Mouse (Mus musculus) hindbrain, embryonic 13.5 days (tissue): Measurements from ENCODE around the gene Mapk7. TPM values are rescaled to one million over a fixed set of nuclear protein-coding genes. Genes with fewer than 3 reads are reported as not detected.

Source experiments
- ATAC-seq: fragments of 200-750 bp; cut with Nextera tagmentation; 2 replicates; pipeline ENCODE4 v1.8.0; 2017; ENCODE audit warnings: moderate TSS enrichment; ENCODE audit not compliant: low FRiP score
- H3K27ac ChIP-seq: fragments of 300-500 bp; sonication (generic); 2 replicates; pipeline ENCODE4 v1.5.1; 2015; ENCODE audit warnings: inconsistent platforms, mild to moderate bottlenecking, moderate library complexity
- H3K27me3 ChIP-seq: fragments of 300-500 bp; sonication (generic); 2 replicates; pipeline ENCODE4 v1.6.1; 2015; ENCODE audit warnings: mild to moderate bottlenecking, inconsistent platforms
- H3K36me3 ChIP-seq: fragments of 300-500 bp; sonication (generic); 2 replicates; pipeline ENCODE4 v1.6.1; 2015; ENCODE audit warnings: mild to moderate bottlenecking, inconsistent platforms
- H3K4me1 ChIP-seq: fragments of 300-500 bp; sonication (generic); replicated peaks from 2 replicates; pipeline ENCODE4 v1.6.1; 2015; ENCODE audit warnings: inconsistent platforms
- H3K4me2 ChIP-seq: fragments of 300-500 bp; sonication (generic); 2 replicates; pipeline ENCODE4 v1.6.1; 2015; ENCODE audit warnings: inconsistent platforms, mild to moderate bottlenecking, moderate library complexity
- H3K4me3 ChIP-seq: fragments of 300-500 bp; sonication (generic); 2 replicates; pipeline ENCODE4 v1.5.1; 2015; ENCODE audit warnings: mild to moderate bottlenecking, inconsistent platforms
- H3K9ac ChIP-seq: fragments of 300-500 bp; sonication (generic); 2 replicates; pipeline ENCODE4 v1.6.1; 2015; ENCODE audit warnings: mild to moderate bottlenecking, inconsistent platforms
- H3K9me3 ChIP-seq: fragments of 300-500 bp; sonication (generic); 2 replicates; pipeline ENCODE4 v1.6.1; 2016; ENCODE audit warnings: inconsistent platforms
- WGBS: fragments of 180-500 bp; shearing (Covaris S2); methylation state at CpG from one replicate; pipeline ENCODE4 v1.1.7; 2015; 5-methylcytosine and 5-hydroxymethylcytosine counted together
- polyA plus RNA-seq: library from polyadenylated mRNA; unstranded; fragments of >200 nt; fragmentation: Nextera tagmentation; extraction: Ambion mirVana; gene quantifications from 2 replicates; pipeline ENCODE4 v1.2.1, GENCODE M21; 2015

The Mapk7 gene
- polyA plus RNA-seq, 1 experiment from 2014 or later, result 78.3 TPM

DNA sequence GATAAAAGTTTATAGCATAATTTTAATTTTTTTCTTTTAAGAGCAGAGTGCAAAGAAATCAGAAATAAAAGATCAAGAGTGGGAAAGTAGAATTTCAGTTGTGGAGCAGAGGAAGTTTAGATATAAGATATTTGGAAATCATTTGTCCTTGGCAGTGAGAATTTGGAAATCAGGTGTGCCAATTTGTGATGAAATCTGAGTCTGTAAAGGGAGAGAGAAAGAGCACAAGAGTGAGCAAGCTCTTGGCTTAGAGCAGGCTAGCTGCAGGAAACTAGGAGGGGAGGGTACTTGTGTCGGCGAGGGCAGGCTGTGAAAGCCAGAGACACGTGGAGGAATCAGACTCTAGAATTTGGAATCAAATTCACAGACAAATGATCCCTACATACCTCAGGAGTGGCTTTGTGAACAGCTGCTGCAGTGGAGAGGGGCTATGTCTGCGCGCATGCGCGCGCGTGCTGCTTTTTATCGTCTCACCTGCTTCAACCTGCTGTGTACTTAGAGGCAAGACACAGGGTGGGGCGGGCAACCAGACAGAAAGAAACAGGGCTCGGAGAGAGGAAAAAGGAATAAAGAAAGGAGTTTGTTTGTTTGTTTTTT lies 17.3 kb downstream of the Mapk7 start:
- 55% methylated on average over 12 of the region's 12 CpGs for WGBS
- peak overlapping the region; percentile 42 for H3K4me2 ChIP-seq
- ATAC-seq, result no peak
- peak overlapping the region; percentile 35; the same call in 1 of the 2 replicates for H3K9ac ChIP-seq
- H3K27ac ChIP-seq, result peak overlapping the region; percentile 30; the same call in 1 of the 2 replicates
- no peaks in the 10 kb centered on the region for H3K9me3 ChIP-seq
- no peaks in the 10 kb centered on the region for H3K36me3 ChIP-seq
- H3K27me3 ChIP-seq, result no peaks in the 10 kb centered on the region
- peak overlapping the region; percentile 14; the same call in 1 of the 2 replicates for H3K4me3 ChIP-seq
- peaks cover 16% of the 10 kb centered on the region for H3K4me1 ChIP-seq

DNA sequence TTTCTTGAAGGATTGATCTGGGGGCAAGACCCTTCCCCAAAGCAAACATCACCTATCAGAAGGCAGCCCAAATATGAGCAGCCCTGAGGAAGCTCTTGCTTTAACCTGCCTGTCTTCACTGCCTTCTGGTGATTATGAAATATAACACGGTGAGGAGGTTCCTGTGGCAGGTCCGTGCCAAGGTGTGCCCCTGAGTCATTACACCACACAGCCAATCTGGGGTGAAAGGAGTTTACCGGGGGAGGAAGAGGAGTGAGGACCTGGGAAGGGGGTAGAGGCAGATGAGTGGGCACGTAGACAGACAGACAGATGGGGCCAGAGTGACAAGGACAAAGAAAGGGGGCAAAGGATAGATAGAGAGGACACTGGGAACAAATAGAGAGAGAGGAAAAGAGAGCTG lies 20.6 kb downstream of the Mapk7 start:
- no peaks in the 10 kb centered on the region for H3K27me3 ChIP-seq
- H3K4me2 ChIP-seq, result no peak overlapping the region
- no peak for ATAC-seq
- no peaks in the 10 kb centered on the region for H3K36me3 ChIP-seq
- no peak overlapping the region for H3K4me3 ChIP-seq
- H3K4me1 ChIP-seq, result peaks cover 14% of the 10 kb centered on the region
- no peaks in the 10 kb centered on the region for H3K9me3 ChIP-seq
- no peak overlapping the region for H3K27ac ChIP-seq
- H3K9ac ChIP-seq, result 0 out of 2 replicates have a peak overlapping the region, but pooled peaks have one; percentile 24
- WGBS, result 74% methylated on average over 4 of the region's 4 CpGs

GRCm38 (mm10) chr11:61470880-61471279 lies 23.3 kb downstream of the Mapk7 start:
- ATAC-seq, result no peak
- Histone ChIP-seq H3K9ac (no peak overlapping the region), H3K4me2 (no peak overlapping the region), H3K27ac (no peak overlapping the region), H3K27me3 (no peaks in the 10 kb centered on the region), H3K4me1 (no peaks in the 10 kb centered on the region), H3K4me3 (no peak overlapping the region), H3K36me3 (no peaks in the 10 kb centered on the region), H3K9me3 (no peaks in the 10 kb centered on the region)

- Histone ChIP-seq H3K9ac (no peak overlapping the region), H3K36me3 (no peaks in the 10 kb centered on the region), H3K4me1 (no peaks in the 10 kb centered on the region), H3K4me3 (no peak overlapping the region), H3K27me3 (no peaks in the 10 kb centered on the region), H3K9me3 (no peaks in the 10 kb centered on the region), H3K4me2 (no peak overlapping the region), H3K27ac (no peak overlapping the region)
- WGBS, result 80% methylated on average over 7 of the region's 7 CpGs
- ATAC-seq, result no peak
These were observed 24.8 kb downstream of the Mapk7 start for GRCm38 (mm10) chr11:61469317-61469917.

DNA sequence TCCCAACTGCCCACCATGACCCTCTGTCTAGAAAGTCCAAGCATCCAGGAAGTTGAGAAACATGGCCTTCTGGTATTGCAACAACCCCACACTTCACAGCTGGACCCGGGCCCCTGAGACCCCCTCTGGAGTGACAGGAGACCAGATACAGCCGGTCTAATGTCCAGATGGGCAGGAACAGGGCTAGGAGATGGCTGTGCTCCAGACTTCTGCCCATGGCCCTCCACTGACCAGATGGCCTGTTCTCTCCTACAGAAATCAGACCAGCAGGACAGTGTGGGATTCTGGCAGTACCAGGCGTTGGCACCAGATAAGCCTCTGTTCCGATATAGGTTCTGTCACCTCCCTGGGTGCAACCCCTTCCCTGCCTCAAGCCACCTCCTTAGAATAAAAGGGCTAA lies 25.7 kb downstream of the Mapk7 start:
- H3K4me1 ChIP-seq, result no peaks in the 10 kb centered on the region
- H3K9ac ChIP-seq, result no peak overlapping the region
- no peak overlapping the region for H3K4me3 ChIP-seq
- no peaks in the 10 kb centered on the region for H3K9me3 ChIP-seq
- no peak overlapping the region for H3K4me2 ChIP-seq
- ATAC-seq, result no peak
- H3K27me3 ChIP-seq, result no peaks in the 10 kb centered on the region
- WGBS, result 77% methylated on average over 4 of the region's 4 CpGs
- no peaks in the 10 kb centered on the region for H3K36me3 ChIP-seq
- H3K27ac ChIP-seq, result no peak overlapping the region

DNA sequence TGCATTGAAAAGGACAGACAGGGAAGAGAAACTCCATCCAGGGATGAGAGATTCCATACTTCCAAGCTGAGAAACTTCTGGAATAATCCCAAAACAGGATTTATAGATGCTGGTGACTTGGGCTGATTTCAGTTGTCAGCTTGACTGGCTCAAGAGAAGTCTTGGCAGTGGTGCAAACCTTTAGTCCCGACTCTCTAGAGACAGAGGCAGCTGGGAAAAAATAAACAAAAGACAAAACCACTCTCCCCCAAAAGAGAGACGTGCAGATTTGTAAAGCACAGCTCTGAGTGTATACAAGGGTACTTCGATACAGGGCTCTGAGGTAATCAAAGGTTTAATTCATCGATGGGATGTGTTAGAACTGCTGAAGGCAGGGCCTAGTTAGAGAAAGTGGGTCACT lies 28.8 kb downstream of the Mapk7 start:
- H3K36me3 ChIP-seq, result no peaks in the 10 kb centered on the region
- H3K9me3 ChIP-seq, result no peaks in the 10 kb centered on the region
- no peak overlapping the region for H3K4me3 ChIP-seq
- H3K4me1 ChIP-seq, result no peaks in the 10 kb centered on the region
- H3K9ac ChIP-seq, result no peak overlapping the region
- WGBS, result 63% methylated on average over 4 of the region's 4 CpGs
- no peak overlapping the region for H3K4me2 ChIP-seq
- ATAC-seq, result no peak
- H3K27me3 ChIP-seq, result no peaks in the 10 kb centered on the region
- H3K27ac ChIP-seq, result no peak overlapping the region

- WGBS, result 79% methylated on average over 2 of the region's 2 CpGs
- Histone ChIP-seq H3K36me3 (no peaks in the 10 kb centered on the region), H3K4me3 (no peak overlapping the region), H3K27ac (no peak overlapping the region), H3K9me3 (no peaks in the 10 kb centered on the region), H3K4me2 (no peak overlapping the region), H3K4me1 (no peaks in the 10 kb centered on the region), H3K27me3 (no peaks in the 10 kb centered on the region), H3K9ac (no peak overlapping the region)
- no peak for ATAC-seq
These were observed 30.1 kb downstream of the Mapk7 start for GRCm38 (mm10) chr11:61464071-61464470.

DNA sequence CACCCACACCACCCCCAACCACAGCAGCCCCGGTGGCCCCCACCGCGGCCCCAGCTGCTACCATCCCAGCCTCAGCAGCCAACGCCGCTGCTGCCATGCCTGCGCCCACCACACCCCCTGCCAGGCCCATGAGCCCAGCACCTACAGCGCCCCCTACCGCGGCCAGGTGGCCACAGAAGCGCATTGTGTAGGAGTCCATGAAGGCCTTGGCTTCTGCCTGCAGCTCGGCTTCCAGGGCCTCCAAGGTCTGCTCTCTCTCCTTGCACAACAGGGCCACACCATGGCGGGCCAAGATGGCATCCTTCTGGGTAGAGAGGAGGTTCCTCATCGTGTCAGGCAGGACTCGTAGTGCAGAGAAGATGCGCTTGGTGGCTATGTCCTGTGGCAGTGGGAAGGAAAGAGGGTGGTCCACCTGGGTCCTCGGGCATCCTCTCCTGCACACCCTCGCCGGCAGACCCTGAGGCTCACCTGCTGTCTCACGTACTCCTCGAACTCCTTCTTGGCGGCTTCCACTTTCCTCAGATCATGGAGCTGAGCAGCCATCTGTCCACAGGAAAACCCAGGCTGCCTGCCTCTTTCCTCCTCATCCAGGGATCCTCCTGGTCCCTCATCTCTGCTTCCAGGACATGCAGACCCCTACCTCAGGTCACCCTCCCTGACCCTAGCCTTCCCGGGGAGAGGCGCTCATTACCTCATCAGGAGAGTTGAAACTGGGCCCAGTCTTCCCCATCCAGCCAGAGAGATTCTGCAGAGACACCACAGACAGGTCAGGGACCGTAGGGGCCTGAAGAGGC lies 44.5 kb downstream of the Mapk7 start:
- Histone ChIP-seq H3K9me3 (no peaks in the 10 kb centered on the region), H3K36me3 (no peaks in the 10 kb centered on the region), H3K27ac (no peak overlapping the region), H3K4me2 (no peak overlapping the region), H3K27me3 (0 out of 2 replicates have a peak, but pooled peaks cover 2% of the 10 kb centered on the region), H3K4me1 (peaks cover 42% of the 10 kb centered on the region), H3K4me3 (no peak overlapping the region), H3K9ac (no peak overlapping the region)
- no peak for ATAC-seq
- WGBS, result 68% methylated on average over 24 of the region's 24 CpGs

DNA sequence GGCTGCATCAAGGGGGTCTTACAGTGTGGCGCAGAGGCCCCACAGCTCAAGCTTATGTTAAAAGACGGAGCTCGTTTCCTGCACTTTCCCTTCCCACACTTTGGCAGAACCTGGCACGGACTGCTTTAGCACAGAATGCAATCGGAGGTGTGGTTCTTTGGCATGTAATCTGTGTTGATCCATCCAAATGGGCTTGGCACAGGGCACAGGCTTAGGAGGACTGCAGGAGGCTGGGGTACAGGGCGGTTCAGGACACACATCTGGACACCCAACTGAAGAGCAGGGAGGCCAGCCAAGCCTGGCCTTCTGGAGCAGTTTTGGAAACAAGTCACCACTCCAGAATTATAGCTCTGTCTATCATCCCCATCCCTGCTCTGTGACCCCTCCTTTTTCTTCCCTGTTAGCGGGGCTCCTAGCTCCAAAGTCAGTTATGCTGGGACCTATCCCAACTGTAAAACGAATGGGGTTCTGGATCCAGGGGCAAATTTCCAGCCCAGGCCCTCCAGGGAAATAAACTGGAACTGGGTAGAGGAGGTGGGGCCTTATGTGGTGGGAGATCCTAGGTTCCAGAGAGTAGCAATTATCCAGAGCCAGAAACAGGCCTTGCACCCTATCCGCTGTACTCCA lies 45.5 kb downstream of the Mapk7 start:
- no peaks in the 10 kb centered on the region for H3K36me3 ChIP-seq
- no peak overlapping the region for H3K4me2 ChIP-seq
- 0 out of 2 replicates have a peak, but pooled peaks cover 2% of the 10 kb centered on the region for H3K27me3 ChIP-seq
- H3K9me3 ChIP-seq, result no peaks in the 10 kb centered on the region
- WGBS, result 74% methylated on average over 9 of the region's 9 CpGs
- 0 out of 2 replicates have a peak overlapping the region, but pooled peaks have one; percentile 6 for H3K27ac ChIP-seq
- no peak overlapping the region for H3K4me3 ChIP-seq
- peaks cover 35% of the 10 kb centered on the region for H3K4me1 ChIP-seq
- no peak for ATAC-seq
- H3K9ac ChIP-seq, result no peak overlapping the region

DNA sequence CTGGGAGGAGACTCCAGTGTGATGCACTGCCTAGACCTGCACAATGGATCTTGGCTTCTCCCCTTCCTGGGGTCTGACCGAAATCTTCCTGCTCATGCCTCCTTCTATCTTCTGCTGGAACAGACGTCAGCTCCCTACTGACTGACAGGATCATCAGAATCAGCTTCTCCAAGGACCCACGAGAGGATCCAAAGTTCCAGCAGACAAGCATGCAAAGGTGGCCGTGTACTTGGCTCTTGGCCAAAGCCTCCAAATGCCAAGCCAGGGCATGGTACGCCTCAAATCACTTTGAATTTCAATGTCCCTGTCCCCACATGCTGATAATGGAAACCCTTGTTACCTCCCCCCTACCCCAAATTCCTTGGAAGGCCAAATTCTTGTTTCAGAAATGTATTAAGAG lies 46.2 kb downstream of the Mapk7 start:
- Histone ChIP-seq H3K27ac (no peak overlapping the region), H3K4me2 (no peak overlapping the region)
- no peak for ATAC-seq

DNA sequence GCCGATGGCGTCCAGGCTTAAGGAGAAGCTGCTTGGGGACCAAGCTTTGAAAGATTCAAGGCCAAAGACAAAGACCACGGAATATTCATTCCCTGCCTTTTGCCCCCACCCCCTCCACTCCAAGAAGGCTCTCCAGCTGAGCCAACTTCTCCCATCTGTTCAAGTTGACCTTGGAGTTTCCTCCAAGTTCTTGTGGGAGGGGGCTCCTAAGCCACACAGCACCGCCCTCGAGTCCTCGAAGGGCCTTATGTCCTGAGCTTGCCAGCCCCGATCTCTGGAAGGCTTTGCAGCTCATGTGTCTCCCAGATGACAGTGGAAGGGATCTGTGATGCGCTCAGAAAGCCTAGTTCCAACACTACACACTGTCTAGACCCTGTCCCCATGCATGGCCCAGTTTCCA lies 46.9 kb downstream of the Mapk7 start:
- H3K36me3 ChIP-seq, result no peaks in the 10 kb centered on the region
- H3K4me2 ChIP-seq, result no peak overlapping the region
- H3K27me3 ChIP-seq, result 0 out of 2 replicates have a peak, but pooled peaks cover 2% of the 10 kb centered on the region
- WGBS, result 86% methylated on average over 8 of the region's 8 CpGs
- no peak overlapping the region for H3K9ac ChIP-seq
- no peak overlapping the region for H3K27ac ChIP-seq
- no peaks in the 10 kb centered on the region for H3K9me3 ChIP-seq
- ATAC-seq, result no peak
- no peak overlapping the region for H3K4me3 ChIP-seq
- H3K4me1 ChIP-seq, result peaks cover 21% of the 10 kb centered on the region

More for the DNA sequence above, 46.2 kb downstream of the Mapk7 start:
- Histone ChIP-seq H3K4me3 (no peak overlapping the region), H3K36me3 (no peaks in the 10 kb centered on the region), H3K27me3 (0 out of 2 replicates have a peak, but pooled peaks cover 2% of the 10 kb centered on the region), H3K9ac (no peak overlapping the region), H3K4me1 (peaks cover 29% of the 10 kb centered on the region), H3K9me3 (no peaks in the 10 kb centered on the region)
- 52% methylated on average over 5 of the region's 5 CpGs for WGBS

- Histone ChIP-seq H3K27me3 (no peaks in the 10 kb centered on the region), H3K9me3 (no peaks in the 10 kb centered on the region), H3K9ac (no peak overlapping the region), H3K27ac (no peak overlapping the region), H3K4me2 (no peak overlapping the region), H3K4me3 (no peak overlapping the region), H3K4me1 (peaks cover 10% of the 10 kb centered on the region), H3K36me3 (no peaks in the 10 kb centered on the region)
- ATAC-seq, result no peak
- whole genome bisulfite sequencing, result 88% methylated on average over 6 of the region's 6 CpGs
These were observed 50.4 kb downstream of the Mapk7 start for GRCm38 (mm10) chr11:61443807-61444206.
